Mouse (Mus musculus): Measurements from ENCODE around the gene Rdh8. TPM values are rescaled to one million over a fixed set of nuclear protein-coding genes. Genes with fewer than 3 reads are reported as not detected.

Rdh8 gene
- polyA plus RNA-seq (2014; fragmentation: Nextera tagmentation; extraction: Ambion mirVana): not detected in 2 replicates

DNA sequence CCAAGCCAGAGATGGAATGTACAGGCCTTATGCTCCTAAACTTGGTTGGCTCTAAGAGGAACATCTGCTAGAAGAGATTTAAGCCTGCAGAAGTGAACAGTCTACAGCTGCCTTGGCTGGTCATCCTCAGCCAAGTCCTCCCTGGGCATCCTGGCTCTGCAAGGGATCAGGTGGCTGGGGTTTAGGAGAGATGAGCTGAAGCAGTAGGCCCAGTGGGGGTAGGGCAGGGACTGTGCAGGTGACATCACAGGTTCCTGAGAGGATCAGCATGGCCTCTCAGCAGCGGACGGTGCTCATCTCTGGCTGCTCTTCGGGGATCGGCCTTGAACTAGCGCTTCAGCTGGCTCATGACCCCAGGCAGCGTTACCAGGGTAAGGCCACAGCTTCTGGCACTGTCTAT, at the start of gene Rdh8:
TSS of gene Rdh8 (plus strand) at position 268 of the 400 bp plus-strand sequence.
- WGBS: 75% methylated on average over 6 of the region's 6 CpGs
- Histone ChIP-seq H3K27ac (ENCODE audit: low read depth) (no peak within 1 kb of the TSS), H3K36me3 (ENCODE audit: insufficient read depth) (no peaks in the 10 kb centered on the region), H3K9ac (no peak within 1 kb of the TSS), H3K9me3 (ENCODE audit: low read depth, low read length) (no peaks in the 10 kb centered on the region), H3K4me2 (no peak within 1 kb of the TSS), H3K4me1 (ENCODE audit: insufficient read depth) (no peaks in the 10 kb centered on the region), H3K27me3 (ENCODE audit: insufficient read depth, low read length) (0 out of 2 replicates have a peak, but pooled peaks cover 4% of the 10 kb centered on the region), H3K4me3 (ENCODE audit: low read depth, low read length) (no peak within 1 kb of the TSS)
- no peak for TF ChIP-seq CTCF (IDR thresholded peaks at IDR 0.05; ENCODE audit: low read depth)
- DNase-seq (no peak), ATAC-seq (ENCODE audit: insufficient read depth) (no peak)

DNA sequence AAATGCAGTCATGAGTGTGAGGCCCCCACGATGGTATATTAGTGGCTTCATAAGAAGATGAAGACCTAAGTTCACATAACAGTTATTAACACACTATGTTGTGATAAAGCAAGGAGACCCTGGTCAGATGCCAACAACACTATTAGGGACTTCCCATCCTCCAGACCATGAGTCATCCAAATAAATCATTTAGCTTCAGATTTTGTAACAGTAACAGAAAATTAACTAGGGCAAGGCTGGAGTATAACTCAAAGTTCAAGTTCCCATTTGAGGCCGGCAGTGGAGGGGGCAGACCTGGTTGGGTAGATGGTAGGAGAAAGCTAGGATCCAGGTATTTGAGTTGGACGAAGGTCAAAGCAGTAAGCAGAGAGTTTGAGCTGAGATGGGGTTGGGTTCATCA, 37.0 kb upstream of the Rdh8 start:
- DNase-seq (no peak), ATAC-seq (ENCODE audit: insufficient read depth) (no peak)
- TF ChIP-seq CTCF (IDR thresholded peaks at IDR 0.05; ENCODE audit: low read depth): no peak
- H3K27ac ChIP-seq (ENCODE audit: low read depth): no peak overlapping the region
- no peaks in the 10 kb centered on the region for H3K9me3 ChIP-seq (ENCODE audit: low read depth, low read length)
- H3K4me1 ChIP-seq (ENCODE audit: insufficient read depth): no peaks in the 10 kb centered on the region
- H3K4me2 ChIP-seq: no peak overlapping the region
- 75% methylated on average over 3 of the region's 3 CpGs for WGBS
- no peak overlapping the region for H3K9ac ChIP-seq
- H3K4me3 ChIP-seq (ENCODE audit: low read depth, low read length): no peak overlapping the region
- H3K27me3 ChIP-seq (ENCODE audit: insufficient read depth, low read length): no peaks in the 10 kb centered on the region
- no peaks in the 10 kb centered on the region for H3K36me3 ChIP-seq (ENCODE audit: insufficient read depth)

GRCm38 (mm10) chr9:20785055-20785454, 33.2 kb upstream of the Rdh8 start:
- no peak overlapping the region for H3K27ac ChIP-seq (ENCODE audit: low read depth)
- no peak for TF ChIP-seq CTCF (IDR thresholded peaks at IDR 0.05; ENCODE audit: low read depth)
- no peak overlapping the region for H3K4me2 ChIP-seq
- no peaks in the 10 kb centered on the region for H3K27me3 ChIP-seq (ENCODE audit: insufficient read depth, low read length)
- H3K36me3 ChIP-seq (ENCODE audit: insufficient read depth): no peaks in the 10 kb centered on the region
- no peaks in the 10 kb centered on the region for H3K9me3 ChIP-seq (ENCODE audit: low read depth, low read length)
- no peak overlapping the region for H3K4me3 ChIP-seq (ENCODE audit: low read depth, low read length)
- no peak for DNase-seq
- H3K4me1 ChIP-seq (ENCODE audit: insufficient read depth): no peaks in the 10 kb centered on the region
- no peak overlapping the region for H3K9ac ChIP-seq
- no peak for ATAC-seq (ENCODE audit: insufficient read depth)
- 43% methylated on average over 6 of the region's 6 CpGs for WGBS

- Histone ChIP-seq H3K4me2 (no peak overlapping the region), H3K27ac (ENCODE audit: low read depth) (no peak overlapping the region), H3K4me3 (ENCODE audit: low read depth, low read length) (no peak overlapping the region), H3K4me1 (ENCODE audit: insufficient read depth) (no peaks in the 10 kb centered on the region), H3K27me3 (ENCODE audit: insufficient read depth, low read length) (no peaks in the 10 kb centered on the region), H3K9me3 (ENCODE audit: low read depth, low read length) (no peaks in the 10 kb centered on the region), H3K9ac (no peak overlapping the region), H3K36me3 (ENCODE audit: insufficient read depth) (no peaks in the 10 kb centered on the region)
- DNase-seq (no peak), ATAC-seq (ENCODE audit: insufficient read depth) (no peak)
- TF ChIP-seq CTCF (IDR thresholded peaks at IDR 0.05; ENCODE audit: low read depth): no peak
- WGBS: 71% methylated on average over 8 of the region's 8 CpGs
Measured at GRCm38 (mm10) chr9:20787992-20788391, 30.3 kb upstream of the Rdh8 start.

DNA sequence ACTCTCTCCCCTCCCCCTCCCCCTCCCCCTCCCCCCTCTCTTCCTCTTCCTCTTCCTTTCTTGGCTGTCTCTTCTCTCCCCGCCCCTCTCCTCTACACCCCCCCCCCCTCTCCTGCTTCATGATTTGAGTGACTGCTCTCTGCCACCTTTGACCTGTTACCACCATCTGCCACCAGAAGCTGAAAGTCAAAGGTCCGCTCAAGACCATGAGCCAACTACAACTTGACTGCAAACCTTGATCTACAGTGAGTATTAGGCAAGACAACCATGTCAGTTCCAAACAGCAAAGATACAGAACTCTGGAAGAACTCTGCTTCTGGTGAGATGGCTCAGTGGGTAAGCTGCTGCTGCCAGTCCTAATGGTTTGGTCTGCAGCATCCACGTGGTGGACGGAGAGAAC, 28.7 kb upstream of the Rdh8 start:
- Histone ChIP-seq H3K4me3 (ENCODE audit: low read depth, low read length) (no peak overlapping the region), H3K27ac (ENCODE audit: low read depth) (no peak overlapping the region), H3K36me3 (ENCODE audit: insufficient read depth) (no peaks in the 10 kb centered on the region), H3K9me3 (ENCODE audit: low read depth, low read length) (no peaks in the 10 kb centered on the region), H3K27me3 (ENCODE audit: insufficient read depth, low read length) (no peaks in the 10 kb centered on the region), H3K4me1 (ENCODE audit: insufficient read depth) (no peaks in the 10 kb centered on the region), H3K4me2 (no peak overlapping the region), H3K9ac (no peak overlapping the region)
- 75% methylated on average over 3 of the region's 4 CpGs for WGBS
- TF ChIP-seq CTCF (IDR thresholded peaks at IDR 0.05; ENCODE audit: low read depth): no peak
- DNase-seq (no peak), ATAC-seq (ENCODE audit: insufficient read depth) (no peak)

- ATAC-seq (ENCODE audit: insufficient read depth) (no peak), DNase-seq (no peak)
- no peak for TF ChIP-seq CTCF (IDR thresholded peaks at IDR 0.05; ENCODE audit: low read depth)
- H3K4me3 ChIP-seq (ENCODE audit: low read depth, low read length): no peak overlapping the region
- H3K4me2 ChIP-seq: no peak overlapping the region
- no peak overlapping the region for H3K9ac ChIP-seq
- H3K4me1 ChIP-seq (ENCODE audit: insufficient read depth): no peaks in the 10 kb centered on the region
- no peaks in the 10 kb centered on the region for H3K27me3 ChIP-seq (ENCODE audit: insufficient read depth, low read length)
- H3K36me3 ChIP-seq (ENCODE audit: insufficient read depth): no peaks in the 10 kb centered on the region
- whole genome bisulfite sequencing: 67% methylated on average over 3 of the region's 3 CpGs
- H3K9me3 ChIP-seq (ENCODE audit: low read depth, low read length): no peaks in the 10 kb centered on the region
- H3K27ac ChIP-seq (ENCODE audit: low read depth): no peak overlapping the region
Measured at GRCm38 (mm10) chr9:20790345-20790744, 28.0 kb upstream of the Rdh8 start.

DNA sequence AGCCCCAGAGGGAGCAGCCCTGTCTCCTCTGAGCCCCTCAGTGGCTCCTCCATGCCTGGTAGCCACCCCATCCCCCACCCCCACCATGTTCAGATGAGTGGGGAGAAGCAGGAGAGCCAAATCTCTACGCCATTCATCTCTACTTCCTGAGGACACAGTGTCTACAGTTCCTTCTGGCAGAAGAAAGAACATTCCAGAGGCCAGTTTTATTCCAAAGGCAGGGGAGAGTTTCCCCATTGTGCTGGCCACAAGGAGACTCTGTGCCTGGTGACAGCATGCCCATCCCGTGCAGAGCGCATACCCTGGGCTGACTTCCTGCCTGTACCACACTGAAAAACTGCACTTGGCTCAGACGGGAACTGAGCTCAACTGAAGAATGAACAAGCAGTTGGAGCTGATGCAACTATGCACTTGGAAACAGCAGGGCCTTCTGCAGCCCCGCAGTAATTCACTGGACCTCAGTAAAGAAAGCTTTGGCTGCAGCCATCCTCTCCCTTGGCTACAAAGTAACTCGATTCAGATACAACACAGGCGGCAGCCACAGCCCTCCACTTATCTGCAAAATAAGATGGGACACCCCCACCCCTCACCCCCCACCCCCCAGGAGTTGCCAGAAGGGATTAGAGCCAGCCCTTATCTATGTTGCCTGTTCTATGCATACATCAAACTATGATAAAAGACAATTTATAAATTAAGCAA, 24.0 kb upstream of the Rdh8 start:
- H3K9me3 ChIP-seq (ENCODE audit: low read depth, low read length): no peaks in the 10 kb centered on the region
- H3K9ac ChIP-seq: no peak overlapping the region
- WGBS: 26% methylated on average over 7 of the region's 7 CpGs
- no peak for TF ChIP-seq CTCF (IDR thresholded peaks at IDR 0.05; ENCODE audit: low read depth)
- ATAC-seq (ENCODE audit: insufficient read depth) (peak; percentile 75), DNase-seq (peak; percentile 60)
- H3K4me1 ChIP-seq (ENCODE audit: insufficient read depth): no peaks in the 10 kb centered on the region
- peak overlapping the region; percentile 0; the same call in 1 of the 2 replicates for H3K27ac ChIP-seq (ENCODE audit: low read depth)
- H3K4me2 ChIP-seq: no peak overlapping the region
- no peaks in the 10 kb centered on the region for H3K36me3 ChIP-seq (ENCODE audit: insufficient read depth)
- no peak overlapping the region for H3K4me3 ChIP-seq (ENCODE audit: low read depth, low read length)
- no peaks in the 10 kb centered on the region for H3K27me3 ChIP-seq (ENCODE audit: insufficient read depth, low read length)

Data from lung, embryonic 14.5 days (tissue).